Mouse (Mus musculus) C2C12 (cell line): ENCODE results near the gene Stxbp1. TPM values are rescaled to one million over a fixed set of nuclear protein-coding genes. Genes with fewer than 3 reads are reported as not detected.

Experiments
- H3K27me3 ChIP-seq: one replicate; pipeline ENCODE4 v1.6.1; 2011; ENCODE audit not compliant: control insufficient read depth, insufficient read depth, insufficient read length
- H3K36me3 ChIP-seq: one replicate; pipeline ENCODE4 v1.6.1; 2011; ENCODE audit not compliant: control insufficient read depth, insufficient read depth
- H3K4me3 ChIP-seq: one replicate; pipeline ENCODE4 v1.5.1; 2011; ENCODE audit warnings: mild to moderate bottlenecking, control low read depth; ENCODE audit not compliant: poor library complexity, insufficient read depth, severe bottlenecking
- H3K79me2 ChIP-seq: one replicate; pipeline ENCODE4 v1.6.1; 2011; ENCODE audit not compliant: control insufficient read depth, insufficient read depth
- H3K79me3 ChIP-seq: one replicate; pipeline ENCODE4 v1.6.1; 2011; ENCODE audit warnings: low read depth, control low read depth
- H3ac ChIP-seq: one replicate; pipeline ENCODE3; 2011; ENCODE audit warnings: low read depth; ENCODE audit not compliant: control insufficient read depth, insufficient read length
- CEBPB ChIP-seq: IDR thresholded peaks from one replicate; pipeline ENCODE4 v1.6.1; 2011; ENCODE audit warnings: low read depth, mild to moderate bottlenecking, control low read depth, moderate library complexity
- CTCF ChIP-seq: IDR thresholded peaks from one replicate; pipeline ENCODE4 v1.5.1; 2011; ENCODE audit not compliant: control insufficient read depth, insufficient read depth, insufficient read length
- FOSL1 ChIP-seq: IDR thresholded peaks from one replicate; pipeline ENCODE4 v1.8.0; 2011; ENCODE audit warnings: mild to moderate bottlenecking, low read length; ENCODE audit not compliant: poor library complexity, insufficient read depth, severe bottlenecking
- MAX ChIP-seq: IDR thresholded peaks from one replicate; pipeline ENCODE4 v1.6.1; 2011; ENCODE audit warnings: mild to moderate bottlenecking, control low read depth
- MYOD1 ChIP-seq: IDR thresholded peaks from one replicate; pipeline ENCODE4 v1.6.1; 2011; ENCODE audit warnings: low read depth; ENCODE audit not compliant: control insufficient read depth, insufficient read length
- MYOG ChIP-seq: IDR thresholded peaks from one replicate; pipeline ENCODE4 v1.6.1; 2011; ENCODE audit not compliant: control insufficient read depth, insufficient read length; ENCODE audit errors: extremely low read depth
- USF1 ChIP-seq: IDR thresholded peaks from one replicate; pipeline ENCODE4 v1.6.1; 2011; ENCODE audit warnings: low read depth, mild to moderate bottlenecking, control low read depth, moderate library complexity
- long read RNA-seq, 2 experiments: library from polyadenylated mRNA; unstranded; transcript quantifications; one replicate each; pipeline ENCODE4 v2.0.0; 2019 to 2020
- polyA plus RNA-seq: library from polyadenylated mRNA; unstranded; fragments of >200 nt; fragmentation: generic; extraction: Trizol; gene quantifications from one replicate; pipeline ENCODE4 v1.2.1, GENCODE M21; 2012; ENCODE audit warnings: missing spikeins

Gene Stxbp1
- polyA plus RNA-seq = 28.7 TPM
- long read RNA-seq, experiment 1, transcript Stxbp1-201 (19 exons, 3,892 nt) = major isoform, 11 of 20 reads
- long read RNA-seq, experiment 1, partial matches to known transcripts = 4 of 20 reads
- long read RNA-seq, experiment 1, other reads (novel, unspliced or antisense) = 5 of 20 reads
- long read RNA-seq, experiment 2, transcript Stxbp1-201 (19 exons, 3,892 nt) = major isoform, 161 of 213 reads
- long read RNA-seq, experiment 2, transcript Stxbp1-202 (20 exons, 3,616 nt) = minor isoform, 9 of 213 reads
- long read RNA-seq, experiment 2, partial matches to known transcripts = 31 of 213 reads
- long read RNA-seq, experiment 2, other reads (novel, unspliced or antisense) = 12 of 213 reads

DNA sequence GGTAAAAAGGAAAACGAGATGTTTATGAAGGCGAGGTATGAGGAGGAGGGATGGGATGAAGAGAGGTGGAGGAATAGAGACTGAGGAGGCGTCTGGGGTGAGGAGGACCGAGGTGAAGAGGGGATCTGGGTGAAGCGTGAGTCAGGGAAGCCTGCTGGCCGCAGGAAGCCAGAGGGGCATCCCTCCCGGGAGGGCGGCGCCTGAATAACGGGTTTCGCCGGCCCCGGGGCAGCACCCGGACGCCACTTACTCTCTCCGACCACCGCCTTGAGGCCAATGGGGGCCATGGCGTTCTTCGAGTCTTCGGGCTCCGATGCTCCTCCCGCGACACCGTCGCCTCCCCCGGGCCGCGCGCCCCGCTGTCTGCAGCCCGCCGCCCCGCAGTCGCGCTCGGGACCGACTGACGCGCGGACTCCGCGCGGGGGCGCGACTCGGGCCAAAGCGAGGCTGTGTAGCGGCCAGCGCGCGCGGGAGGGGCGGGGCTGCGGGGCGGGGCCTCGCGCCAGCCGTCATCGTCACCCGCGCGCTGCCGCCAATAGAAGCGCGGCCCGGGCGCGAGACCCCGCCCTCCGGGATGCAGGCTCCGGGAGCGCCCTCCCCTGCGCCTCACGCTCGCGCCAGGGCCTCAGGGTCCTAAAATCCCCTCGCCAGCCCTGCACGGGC, at the start of gene Stxbp1:
Gene Stxbp1, minus strand, starts transcription at position 441 of the 663 bp plus-strand sequence.
- H3K79me3 ChIP-seq = peaks cover 26% of the 10 kb centered on the region
- peak within 1 kb of the TSS; percentile 71 for H3K4me3 ChIP-seq
- H3ac ChIP-seq = peak within 1 kb of the TSS; percentile 82
- peaks cover under 1% of the 10 kb centered on the region for H3K27me3 ChIP-seq
- H3K36me3 ChIP-seq = peaks cover 4% of the 10 kb centered on the region
- TF ChIP-seq MAX = peak; percentile 48
- no peak for TF ChIP-seq CTCF
- H3K79me2 ChIP-seq = peaks cover 41% of the 10 kb centered on the region

DNA sequence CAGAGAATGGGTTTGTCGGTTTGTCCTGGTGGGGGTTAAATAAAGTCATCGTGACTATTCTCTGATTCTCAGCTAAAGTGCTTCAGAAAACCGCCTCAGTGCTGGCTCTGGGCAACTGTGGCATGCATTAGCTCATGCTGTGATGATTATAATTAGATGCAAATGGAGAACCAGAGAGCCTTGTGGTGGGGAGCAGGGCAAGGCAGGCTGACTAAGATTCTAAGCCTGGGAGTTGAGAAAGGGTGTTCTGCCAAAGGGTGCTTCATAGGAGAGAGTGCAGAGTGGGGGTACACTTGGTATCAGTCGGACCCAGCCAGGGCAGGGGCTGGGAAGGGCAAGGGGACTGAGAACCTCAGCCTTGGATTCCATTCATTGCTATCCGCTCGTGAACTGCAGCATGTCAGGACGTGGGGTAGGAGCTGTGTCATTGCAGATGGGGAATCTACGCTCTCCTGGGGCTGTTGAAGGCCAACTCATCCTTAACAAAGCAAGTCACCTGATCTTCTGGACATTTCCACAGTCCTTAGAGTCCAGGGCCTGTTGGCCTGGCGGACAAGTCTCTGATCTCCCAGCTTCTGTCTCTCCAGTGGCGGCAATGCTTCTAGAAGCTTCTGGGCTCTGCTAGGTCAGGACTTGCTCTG, 49.6 kb upstream of the Stxbp1 start:
- Histone ChIP-seq H3K4me3 (no peak overlapping the region), H3ac (peak overlapping the region; percentile 42), H3K79me3 (peaks cover 99% of the 10 kb centered on the region), H3K36me3 (peaks cover 66% of the 10 kb centered on the region), H3K27me3 (no peaks in the 10 kb centered on the region), H3K79me2 (peaks cover 100% of the 10 kb centered on the region)
- TF ChIP-seq MAX (peak; percentile 14), FOSL1 (no peak), MYOD1 (no peak)

DNA sequence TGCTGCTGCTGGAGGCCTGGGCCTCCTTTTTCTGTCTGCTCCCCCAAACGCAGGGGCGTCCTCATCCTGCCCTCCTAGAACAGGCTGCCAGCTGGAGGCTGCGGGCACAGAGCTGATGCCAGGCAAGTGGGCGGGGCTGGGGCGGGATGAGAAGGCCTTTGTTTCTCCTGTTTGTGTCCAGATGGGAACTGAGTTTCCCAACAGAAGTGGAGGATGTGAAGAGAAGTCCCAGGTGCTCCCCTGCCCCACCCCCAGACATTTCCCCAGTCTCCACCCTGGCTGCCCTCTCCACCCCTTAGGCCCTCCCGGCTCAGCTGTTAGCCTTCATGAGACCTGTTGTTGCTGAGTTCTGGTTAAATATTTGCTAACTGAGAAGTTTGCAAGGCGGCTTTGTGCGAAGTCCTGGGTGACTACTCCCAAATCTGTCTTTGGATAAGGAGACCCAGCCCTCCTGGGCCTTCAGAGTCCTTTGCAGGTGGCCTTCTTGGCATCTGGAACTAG, 48.6 kb upstream of the Stxbp1 start:
- TF ChIP-seq MAX = no peak
- H3K79me2 ChIP-seq = peaks cover 100% of the 10 kb centered on the region
- H3ac ChIP-seq = no peak overlapping the region
- no peak overlapping the region for H3K4me3 ChIP-seq
- peaks cover 70% of the 10 kb centered on the region for H3K36me3 ChIP-seq
- peaks cover 99% of the 10 kb centered on the region for H3K79me3 ChIP-seq
- no peaks in the 10 kb centered on the region for H3K27me3 ChIP-seq

DNA sequence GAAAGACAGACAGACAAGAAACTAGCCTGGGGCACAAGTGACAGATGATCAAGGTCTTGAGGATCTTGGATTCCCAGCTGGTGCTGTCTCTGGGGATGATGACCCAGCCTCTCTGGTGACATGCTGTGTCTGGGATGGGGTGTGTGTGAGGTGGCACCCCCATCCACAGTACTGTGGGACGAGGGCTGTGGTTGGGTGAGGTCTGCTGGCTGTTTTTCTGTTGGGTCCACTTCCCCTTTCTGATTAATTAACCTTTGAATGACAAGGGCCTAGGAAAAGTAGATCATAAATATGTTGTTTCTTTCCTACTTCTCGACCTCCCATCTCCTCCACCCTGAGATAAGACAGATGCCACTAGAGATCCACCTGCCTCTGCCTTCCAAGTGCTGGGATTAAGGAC, 47.1 kb upstream of the Stxbp1 start:
- H3K4me3 ChIP-seq = no peak overlapping the region
- H3K36me3 ChIP-seq = peaks cover 74% of the 10 kb centered on the region
- H3K27me3 ChIP-seq = no peaks in the 10 kb centered on the region
- TF ChIP-seq USF1 (no peak), MAX (no peak), CEBPB (no peak), CTCF (no peak), FOSL1 (no peak), MYOG (no peak), MYOD1 (no peak)
- H3K79me3 ChIP-seq = peaks cover 99% of the 10 kb centered on the region
- H3ac ChIP-seq = peak overlapping the region; percentile 6
- peaks cover 100% of the 10 kb centered on the region for H3K79me2 ChIP-seq

DNA sequence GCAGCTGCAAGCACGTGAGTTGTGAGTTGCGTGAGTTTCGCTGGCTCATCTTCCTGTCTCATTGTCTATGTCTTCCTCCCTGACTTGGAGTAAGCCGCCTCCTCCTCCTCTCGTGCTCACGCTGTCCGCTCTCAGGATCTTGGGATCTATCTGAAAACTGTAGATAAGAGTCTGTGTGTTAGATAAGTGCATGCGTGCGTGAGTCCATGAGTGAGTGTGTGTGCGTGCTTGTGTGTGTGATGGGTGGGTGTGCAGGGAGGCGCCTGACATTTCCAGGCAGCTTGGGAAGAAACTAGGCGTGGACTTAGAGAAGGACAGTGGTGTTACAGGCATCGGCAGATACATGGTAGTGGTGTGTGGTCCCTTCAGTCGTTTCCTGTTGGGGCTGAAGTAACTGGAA, 45.4 kb upstream of the Stxbp1 start:
- Histone ChIP-seq H3K27me3 (no peaks in the 10 kb centered on the region), H3K4me3 (no peak overlapping the region), H3K79me2 (peaks cover 100% of the 10 kb centered on the region), H3K79me3 (peaks cover 99% of the 10 kb centered on the region), H3K36me3 (peaks cover 79% of the 10 kb centered on the region), H3ac (no peak overlapping the region)
- TF ChIP-seq CEBPB (no peak), FOSL1 (no peak), MYOD1 (no peak), USF1 (no peak), MAX (no peak), MYOG (no peak), CTCF (no peak)

DNA sequence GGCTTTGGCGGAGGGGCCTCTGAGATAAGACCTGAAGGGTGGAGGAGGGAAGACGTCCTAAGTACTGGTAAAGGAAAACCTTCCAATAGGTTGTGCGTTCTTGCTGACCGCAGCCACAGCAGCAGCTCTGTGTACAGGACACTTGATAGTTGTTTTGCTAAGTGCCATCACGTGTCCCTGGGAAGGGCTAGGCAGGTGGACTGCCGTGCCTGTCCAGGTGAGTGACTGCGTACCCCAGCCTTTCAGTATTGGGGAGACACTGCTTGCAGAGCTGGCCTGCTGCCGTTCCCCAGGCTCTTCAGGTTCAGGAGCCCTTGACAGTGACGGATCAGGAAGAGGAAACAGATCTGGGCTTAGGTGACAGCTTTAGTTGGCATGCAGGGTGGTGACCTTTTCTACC, 44.2 kb upstream of the Stxbp1 start:
- Histone ChIP-seq H3K79me2 (peaks cover 100% of the 10 kb centered on the region), H3K4me3 (no peak overlapping the region), H3K27me3 (no peaks in the 10 kb centered on the region), H3K79me3 (peaks cover 99% of the 10 kb centered on the region), H3ac (no peak overlapping the region), H3K36me3 (peaks cover 72% of the 10 kb centered on the region)
- TF ChIP-seq CTCF (no peak), CEBPB (no peak), FOSL1 (no peak), USF1 (no peak), MYOG (no peak), MYOD1 (no peak), MAX (no peak)
